Mouse (Mus musculus): ENCODE data around the gene Snhg11. TPM values are rescaled to one million over a fixed set of nuclear protein-coding genes. Genes with fewer than 3 reads are reported as not detected.
A peak's percentile ranks its signal among the peaks of the same experiment; 100 is the strongest.

Gene Snhg11
- polyA plus RNA-seq, 1 experiment from 2014 or later: 898 TPM

DNA sequence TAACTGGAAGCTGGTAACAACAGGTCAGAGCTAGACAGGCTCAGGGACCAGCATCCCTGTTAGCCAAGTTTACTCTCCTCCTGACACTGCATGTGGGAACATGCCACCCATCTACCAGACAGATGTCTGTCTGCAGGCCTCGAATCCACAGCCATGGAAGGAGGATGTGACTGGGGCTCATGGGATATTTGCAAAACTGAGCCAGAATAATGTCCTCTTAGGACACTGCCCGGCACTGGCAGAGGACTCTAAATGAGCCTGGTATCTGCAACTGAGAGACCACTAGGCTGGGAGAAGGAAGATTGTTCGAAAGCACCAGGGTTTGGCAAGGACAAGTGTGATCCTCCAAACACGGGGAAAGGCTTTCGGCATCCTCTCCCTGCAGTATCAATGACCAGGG, 19.3 kb upstream of the Snhg11 start:
- no peak overlapping the region for H3K27ac ChIP-seq (replicated peaks)
- 91% methylated on average over 5 of the region's 5 CpGs for WGBS
- H3K27me3 ChIP-seq: no peaks in the 10 kb centered on the region
- ATAC-seq (ENCODE audit: low FRiP score, low read depth): no peak
- no peaks in the 10 kb centered on the region for H3K9me3 ChIP-seq
- no peak overlapping the region for H3K4me2 ChIP-seq
- no peak overlapping the region for H3K4me3 ChIP-seq
- H3K4me1 ChIP-seq (replicated peaks): peaks cover 22% of the 10 kb centered on the region
- H3K9ac ChIP-seq: no peak overlapping the region
- H3K36me3 ChIP-seq: peaks cover 50% of the 10 kb centered on the region

DNA sequence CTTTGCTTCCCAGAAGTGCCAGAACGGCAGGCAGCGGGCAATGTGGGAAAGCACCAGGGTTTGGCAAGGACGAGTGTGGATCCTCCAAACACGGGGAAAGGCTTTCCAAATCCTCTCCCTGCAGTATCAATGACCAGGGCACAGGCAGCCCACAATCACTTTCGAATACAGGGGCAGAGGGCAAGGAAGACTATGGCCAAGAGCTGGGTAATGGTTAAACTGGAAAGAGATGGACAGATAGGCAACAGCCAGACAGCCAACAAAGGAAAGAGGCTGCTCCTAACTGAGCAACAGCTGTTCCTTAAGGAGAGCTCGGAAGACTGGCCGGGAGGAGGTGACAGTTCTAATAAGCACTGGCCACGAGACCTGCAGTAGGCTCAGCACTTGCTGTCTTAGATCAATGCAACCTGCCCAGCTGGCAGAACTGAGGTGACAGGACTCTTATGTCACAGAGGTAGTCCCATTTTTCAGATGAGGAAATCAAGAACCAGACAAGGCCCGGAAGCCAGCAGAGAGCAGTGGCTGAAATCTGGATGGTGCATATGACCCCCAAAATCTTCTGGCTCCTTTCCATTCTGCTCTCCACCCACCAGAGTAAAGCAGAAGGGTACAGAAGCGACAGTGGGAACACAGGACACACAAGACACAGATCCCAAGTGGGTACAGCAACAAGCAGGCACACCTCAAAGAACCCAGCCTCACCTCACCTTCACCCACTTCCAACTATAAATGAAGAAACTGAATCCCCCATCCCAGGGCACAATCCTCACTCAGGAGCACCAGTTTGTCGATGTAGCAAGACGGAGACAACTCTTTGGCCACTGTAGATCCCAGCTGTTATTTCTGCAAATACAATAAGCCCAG, 15.4 kb upstream of the Snhg11 start:
- Histone ChIP-seq H3K27ac (replicated peaks) (no peak overlapping the region), H3K4me3 (peak overlapping the region; percentile 75), H3K9ac (peak overlapping the region; percentile 82), H3K4me1 (replicated peaks) (peaks cover 22% of the 10 kb centered on the region), H3K4me2 (peak overlapping the region; percentile 86), H3K36me3 (peaks cover 45% of the 10 kb centered on the region), H3K27me3 (no peaks in the 10 kb centered on the region), H3K9me3 (no peaks in the 10 kb centered on the region)
- no peak for ATAC-seq (ENCODE audit: low FRiP score, low read depth)
- WGBS: 71% methylated on average over 12 of the region's 12 CpGs

DNA sequence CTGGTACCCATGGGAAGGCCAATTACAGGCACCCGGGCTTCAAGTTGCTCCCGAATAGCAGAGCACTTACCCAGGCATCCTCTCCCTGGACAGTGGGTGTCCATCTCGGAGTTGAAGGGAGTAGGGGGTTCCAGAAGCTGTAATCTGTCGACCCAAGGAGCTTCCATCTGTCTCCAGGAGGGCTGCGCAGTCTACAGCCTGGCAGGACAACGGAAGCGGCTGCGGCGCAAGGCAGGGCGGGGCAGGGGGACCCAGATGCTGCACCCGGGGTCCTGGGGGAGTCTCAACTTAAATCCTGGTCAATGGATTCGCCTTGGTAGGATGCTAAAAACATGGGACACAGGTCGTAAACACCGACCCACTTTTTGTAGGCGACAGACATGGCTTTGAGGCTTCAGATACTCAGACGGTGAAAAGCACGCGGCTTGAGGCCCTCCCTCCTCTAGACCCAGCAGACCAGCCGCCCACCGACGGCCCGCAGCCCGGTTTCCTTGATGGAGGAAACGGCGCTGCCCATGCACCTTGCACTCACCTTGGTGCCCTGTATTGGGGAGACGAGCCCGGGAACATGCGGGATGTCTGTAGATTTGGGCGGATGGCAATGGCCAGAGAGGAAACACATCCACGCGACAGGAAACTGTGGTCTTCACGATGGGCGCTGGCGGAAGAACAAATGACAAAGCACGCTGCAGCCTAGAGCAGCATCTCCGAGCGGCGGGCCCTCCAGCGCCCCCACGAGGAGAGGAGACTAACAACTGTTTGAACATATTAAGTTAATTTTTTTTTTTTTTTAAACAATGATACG, 14.4 kb upstream of the Snhg11 start:
- Histone ChIP-seq H3K36me3 (peaks cover 35% of the 10 kb centered on the region), H3K9ac (peak overlapping the region; percentile 82), H3K27ac (replicated peaks) (peak overlapping the region; percentile 81), H3K27me3 (no peaks in the 10 kb centered on the region), H3K9me3 (no peaks in the 10 kb centered on the region), H3K4me2 (peak overlapping the region; percentile 86), H3K4me1 (replicated peaks) (peaks cover 22% of the 10 kb centered on the region), H3K4me3 (peak overlapping the region; percentile 75)
- ATAC-seq (ENCODE audit: low FRiP score, low read depth): peak; percentile 89
- WGBS: under 1% methylated on average over 41 of the region's 41 CpGs

DNA sequence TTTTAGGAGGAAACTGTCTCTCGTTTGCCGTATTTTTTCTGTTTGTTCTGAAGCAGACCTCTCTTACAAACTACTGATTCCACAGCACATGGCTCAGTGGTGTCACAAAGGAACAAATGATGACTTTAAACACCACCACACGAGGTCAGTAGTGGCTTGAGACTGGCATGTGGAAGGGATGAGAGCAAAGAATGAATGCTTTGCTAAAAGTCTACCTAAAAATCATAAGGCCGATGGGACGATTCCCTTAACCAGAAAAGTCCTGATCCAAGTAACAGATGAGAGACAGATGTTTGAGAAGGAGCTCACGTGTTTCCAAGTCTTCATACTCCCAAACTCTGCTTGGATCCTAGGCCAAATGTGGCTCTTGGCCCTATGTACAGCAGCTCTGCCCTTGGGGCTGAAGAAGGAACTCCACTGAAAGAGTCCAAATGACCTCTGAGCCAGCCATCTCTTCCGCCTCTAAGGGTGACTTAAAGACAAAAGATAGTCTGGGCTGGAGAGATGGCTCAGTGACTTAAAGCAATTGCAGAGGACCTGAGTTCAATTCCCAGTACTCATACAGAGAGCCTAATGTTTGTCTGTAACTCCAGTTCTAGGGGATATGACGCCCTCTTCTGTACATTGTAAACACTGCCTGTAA, 13.6 kb upstream of the Snhg11 start:
- Histone ChIP-seq H3K27me3 (no peaks in the 10 kb centered on the region), H3K4me3 (peak overlapping the region; percentile 75), H3K4me1 (replicated peaks) (peaks cover 22% of the 10 kb centered on the region), H3K9ac (no peak overlapping the region), H3K9me3 (no peaks in the 10 kb centered on the region), H3K4me2 (peak overlapping the region; percentile 86), H3K36me3 (peaks cover 28% of the 10 kb centered on the region), H3K27ac (replicated peaks) (peak overlapping the region; percentile 81)
- WGBS: 40% methylated on average over 8 of the region's 8 CpGs
- ATAC-seq (ENCODE audit: low FRiP score, low read depth): peak; percentile 65; the same call in 1 of the 2 replicates

DNA sequence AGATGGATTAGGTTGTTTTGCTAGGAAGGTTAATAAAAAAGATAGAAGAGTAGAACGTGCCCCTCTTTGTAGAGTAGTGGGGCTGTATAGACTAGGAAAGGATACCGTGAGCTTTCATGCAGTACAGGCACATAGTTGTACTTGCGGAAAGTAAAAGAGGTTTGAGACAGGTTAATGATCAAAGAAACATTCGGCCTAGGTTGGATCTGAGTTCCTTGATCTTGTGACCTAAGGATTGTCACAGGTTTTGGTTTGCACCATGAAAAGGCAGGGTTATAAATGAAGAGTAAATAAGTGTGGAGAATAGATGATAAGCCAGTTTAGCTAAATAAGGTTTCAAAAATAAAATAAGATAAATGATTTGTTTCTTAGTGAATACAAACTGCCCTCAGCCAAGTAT, 11.3 kb upstream of the Snhg11 start:
- Histone ChIP-seq H3K27ac (replicated peaks) (no peak overlapping the region), H3K36me3 (peaks cover 4% of the 10 kb centered on the region), H3K4me2 (no peak overlapping the region), H3K4me1 (replicated peaks) (peaks cover 16% of the 10 kb centered on the region), H3K9ac (no peak overlapping the region), H3K9me3 (no peaks in the 10 kb centered on the region), H3K4me3 (no peak overlapping the region), H3K27me3 (no peaks in the 10 kb centered on the region)
- WGBS: 90% methylated on average over 4 of the region's 4 CpGs
- ATAC-seq (ENCODE audit: low FRiP score, low read depth): no peak

DNA sequence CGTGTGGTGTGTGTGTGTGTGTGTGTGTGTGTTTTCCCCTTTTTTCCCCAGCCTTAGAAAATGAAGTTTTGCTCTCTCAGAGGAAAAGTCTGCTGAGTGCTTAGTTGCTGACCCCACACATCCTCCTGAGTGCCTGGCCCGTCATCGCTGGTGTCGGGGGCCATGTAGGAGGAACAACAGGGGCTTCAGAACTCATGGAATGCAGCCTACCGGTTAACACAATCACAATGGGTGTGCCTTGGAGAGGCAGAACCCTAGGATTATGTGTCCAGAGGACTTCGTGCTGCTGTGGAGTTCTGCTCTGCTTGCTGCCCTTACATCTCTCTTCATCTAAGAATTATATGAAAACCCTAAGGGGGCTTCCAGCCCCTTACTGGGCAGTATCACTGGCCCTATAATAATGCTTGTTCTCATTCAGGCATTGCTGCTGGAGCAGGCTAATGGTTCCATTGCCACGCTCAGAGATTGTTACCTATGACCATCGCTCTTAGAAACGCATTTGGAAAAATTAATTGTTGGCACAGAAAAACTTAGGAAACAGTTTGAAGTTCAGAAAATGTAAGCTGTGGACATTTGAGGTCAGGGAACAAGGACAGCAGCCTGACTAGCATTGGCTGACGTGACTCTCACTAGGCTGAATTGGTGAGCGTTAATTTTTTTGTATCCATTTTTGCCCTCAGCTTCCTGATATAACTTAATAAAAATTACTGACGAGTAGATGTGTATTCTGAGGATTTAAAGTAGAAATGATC, 10.2 kb upstream of the Snhg11 start:
- no peak overlapping the region for H3K27ac ChIP-seq (replicated peaks)
- H3K4me1 ChIP-seq (replicated peaks): peaks cover 5% of the 10 kb centered on the region
- no peak for ATAC-seq (ENCODE audit: low FRiP score, low read depth)
- no peak overlapping the region for H3K4me2 ChIP-seq
- no peaks in the 10 kb centered on the region for H3K36me3 ChIP-seq
- 74% methylated on average over 12 of the region's 12 CpGs for WGBS
- H3K4me3 ChIP-seq: no peak overlapping the region
- no peaks in the 10 kb centered on the region for H3K9me3 ChIP-seq
- no peaks in the 10 kb centered on the region for H3K27me3 ChIP-seq
- no peak overlapping the region for H3K9ac ChIP-seq

DNA sequence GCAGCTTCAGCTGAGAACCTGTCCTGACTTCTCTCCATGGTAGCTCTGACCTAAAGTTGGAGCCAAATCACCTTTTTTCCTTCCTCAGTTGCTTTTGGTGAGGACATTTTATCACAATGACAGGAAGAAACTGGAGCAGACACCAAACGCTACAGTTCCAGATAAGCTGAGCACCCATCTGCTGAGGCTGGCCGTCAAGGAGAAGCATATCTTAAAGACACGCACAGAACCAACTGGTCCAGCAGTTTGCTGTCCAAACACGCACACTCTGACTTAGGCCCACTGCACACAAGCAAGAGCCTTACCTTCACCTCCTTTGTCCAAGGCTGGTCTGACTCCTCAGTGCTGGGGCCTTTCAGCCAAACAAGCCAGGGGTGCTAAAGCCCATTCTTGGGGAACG, 7.8 kb upstream of the Snhg11 start:
- 89% methylated on average over 5 of the region's 5 CpGs for WGBS
- no peak for ATAC-seq (ENCODE audit: low FRiP score, low read depth)

DNA sequence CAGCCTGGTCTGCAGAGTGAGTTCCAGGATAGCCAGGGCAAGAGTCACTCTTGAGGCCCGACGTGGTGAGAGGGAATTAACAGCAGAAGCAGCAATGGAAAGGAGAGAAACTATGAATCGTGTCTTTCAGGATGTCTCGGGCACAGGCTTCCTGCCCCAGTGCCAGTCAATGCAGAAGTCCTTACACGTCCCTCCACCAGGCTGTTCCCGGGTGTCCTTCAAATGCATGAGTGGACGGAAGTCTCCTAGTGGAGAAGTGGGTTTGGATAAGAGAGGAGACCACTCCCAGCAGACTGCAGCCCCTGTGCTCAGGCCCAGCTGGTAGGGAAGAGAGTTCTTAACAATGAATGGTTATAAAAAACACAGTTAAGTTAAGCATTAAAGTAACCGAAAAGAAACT, 7.1 kb upstream of the Snhg11 start:
- Histone ChIP-seq H3K9me3 (no peaks in the 10 kb centered on the region), H3K4me2 (no peak overlapping the region), H3K4me1 (replicated peaks) (no peaks in the 10 kb centered on the region), H3K9ac (no peak overlapping the region), H3K36me3 (no peaks in the 10 kb centered on the region), H3K27me3 (no peaks in the 10 kb centered on the region), H3K4me3 (no peak overlapping the region), H3K27ac (replicated peaks) (no peak overlapping the region)
- ATAC-seq (ENCODE audit: low FRiP score, low read depth): no peak
- 94% methylated on average over 8 of the region's 8 CpGs for WGBS

More for the DNA sequence above, 7.8 kb upstream of the Snhg11 start:
- H3K9ac ChIP-seq: no peak overlapping the region
- H3K36me3 ChIP-seq: no peaks in the 10 kb centered on the region
- H3K4me1 ChIP-seq (replicated peaks): no peaks in the 10 kb centered on the region
- H3K9me3 ChIP-seq: no peaks in the 10 kb centered on the region
- no peak overlapping the region for H3K4me3 ChIP-seq
- no peak overlapping the region for H3K4me2 ChIP-seq
- no peak overlapping the region for H3K27ac ChIP-seq (replicated peaks)
- H3K27me3 ChIP-seq: no peaks in the 10 kb centered on the region

DNA sequence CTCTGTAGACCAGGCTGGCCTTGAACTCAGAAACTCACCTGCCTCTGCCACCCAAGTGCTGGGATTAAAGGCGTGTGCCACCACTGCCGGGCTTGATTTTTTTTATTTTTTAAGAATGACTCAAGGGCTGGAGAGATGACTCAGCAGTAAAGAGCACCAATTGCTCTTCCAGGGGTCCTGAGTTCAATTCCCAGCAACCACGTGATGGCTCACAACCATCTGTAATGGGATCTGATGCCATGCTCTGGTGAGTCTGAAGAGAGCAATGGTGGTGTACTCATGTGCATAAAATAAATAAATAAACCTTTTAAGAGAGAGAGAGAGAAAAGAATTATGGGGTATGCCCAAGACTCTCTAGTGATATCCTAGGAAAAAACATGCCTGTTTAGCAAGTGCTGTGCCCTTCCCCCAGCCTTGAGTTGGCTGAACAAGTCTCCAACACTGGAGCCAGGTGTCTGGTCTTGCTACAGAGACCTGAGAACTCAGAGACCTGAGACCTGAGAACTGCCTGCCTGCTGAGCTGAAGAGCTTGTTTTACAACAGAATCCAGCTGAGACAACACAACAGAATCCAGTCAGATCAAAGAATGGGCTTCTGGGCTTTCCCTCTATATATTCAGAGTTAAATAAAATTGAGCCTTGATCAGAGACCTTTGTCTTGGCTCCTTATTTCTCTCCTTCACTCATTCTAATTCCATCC, 5.8 kb upstream of the Snhg11 start:
- Histone ChIP-seq H3K9me3 (no peaks in the 10 kb centered on the region), H3K9ac (no peak overlapping the region), H3K36me3 (no peaks in the 10 kb centered on the region), H3K27me3 (no peaks in the 10 kb centered on the region), H3K4me3 (no peak overlapping the region), H3K4me1 (replicated peaks) (0 out of 2 replicates have a peak, but pooled peaks cover 2% of the 10 kb centered on the region), H3K27ac (replicated peaks) (no peak overlapping the region), H3K4me2 (no peak overlapping the region)
- 82% methylated on average over 3 of the region's 3 CpGs for WGBS
- no peak for ATAC-seq (ENCODE audit: low FRiP score, low read depth)

DNA sequence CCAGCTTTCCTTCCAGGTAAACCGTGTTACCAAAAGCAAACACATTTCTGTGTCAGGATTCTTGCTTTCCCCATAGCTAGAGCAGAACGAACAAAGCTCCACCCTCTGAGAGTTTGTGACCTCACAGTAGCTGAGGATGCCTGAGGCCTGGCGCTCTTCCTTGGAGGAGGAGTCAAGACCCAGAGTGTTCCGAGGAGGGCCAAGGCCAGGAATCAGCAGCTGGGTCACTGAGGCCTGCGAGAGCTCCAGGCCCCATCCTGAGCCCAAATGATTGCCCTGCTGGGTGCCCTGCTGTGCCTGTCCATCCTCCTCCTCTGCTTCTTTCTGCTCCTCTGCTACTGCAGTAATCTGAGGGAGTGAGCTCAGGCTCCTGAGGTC, 5.3 kb upstream of the Snhg11 start:
- ATAC-seq (ENCODE audit: low FRiP score, low read depth): no peak
- Histone ChIP-seq H3K27ac (replicated peaks) (no peak overlapping the region), H3K9ac (no peak overlapping the region), H3K4me2 (no peak overlapping the region), H3K4me1 (replicated peaks) (peaks cover 6% of the 10 kb centered on the region; the same call in 1 of the 2 replicates), H3K36me3 (no peaks in the 10 kb centered on the region), H3K4me3 (no peak overlapping the region), H3K27me3 (no peaks in the 10 kb centered on the region), H3K9me3 (no peaks in the 10 kb centered on the region)
- WGBS: 7% methylated on average over 5 of the region's 5 CpGs

DNA sequence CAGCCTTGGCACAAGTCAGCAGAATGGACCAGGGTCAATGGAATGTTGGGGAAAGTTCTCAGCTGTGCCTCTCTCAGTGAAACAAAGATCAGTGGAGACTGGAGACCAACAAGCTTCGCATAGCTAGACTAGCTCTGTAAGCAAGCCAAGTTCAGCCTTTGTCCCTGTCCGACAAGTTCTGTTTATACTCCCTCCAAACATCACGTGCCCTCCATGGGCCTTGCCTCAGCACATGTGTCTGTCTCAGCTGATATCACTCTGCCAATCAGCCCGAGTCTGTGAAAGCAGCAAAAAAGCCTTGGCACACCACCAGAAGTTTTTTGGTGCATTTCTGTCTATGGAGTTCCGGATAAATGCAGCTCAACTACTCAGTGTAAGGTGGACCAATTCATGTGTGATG, 2.4 kb upstream of the Snhg11 start:
- Histone ChIP-seq H3K36me3 (peaks cover 3% of the 10 kb centered on the region; the same call in 1 of the 2 replicates), H3K27ac (replicated peaks) (no peak overlapping the region), H3K27me3 (no peaks in the 10 kb centered on the region), H3K9ac (no peak overlapping the region), H3K9me3 (no peaks in the 10 kb centered on the region), H3K4me1 (replicated peaks) (peaks cover 22% of the 10 kb centered on the region), H3K4me2 (no peak overlapping the region), H3K4me3 (no peak overlapping the region)
- WGBS: 68% methylated on average over 5 of the region's 5 CpGs
- no peak for ATAC-seq (ENCODE audit: low FRiP score, low read depth)

Measured in hindbrain, embryonic 15.5 days (tissue).